Mouse (Mus musculus): ENCODE measurements around the gene Gast. TPM values are rescaled to one million over a fixed set of nuclear protein-coding genes. Genes with fewer than 3 reads are reported as not detected.
A peak's percentile ranks its signal among the peaks of the same experiment; 100 is the strongest.

Gast gene
- total RNA-seq (2014; rRNA removed) = not detected in 2 replicates
- 1.1 and 2.2 TPM in 2 replicates for polyA plus RNA-seq (2015; fragmentation: Nextera tagmentation; extraction: Ambion mirVana)

- no peak for ATAC-seq (ENCODE audit: low FRiP score)
- 75% methylated on average over 6 of the region's 6 CpGs for WGBS
- H3K4me1 ChIP-seq (ENCODE audit: insufficient read depth, low read length) = peaks cover 22% of the 10 kb centered on the region; the same call in 1 of the 2 replicates
- no peak for DNase-seq (ENCODE audit: low spot score)
- TF ChIP-seq CTCF (IDR thresholded peaks at IDR 0.05) = no peak
- no peaks in the 10 kb centered on the region for H3K9me3 ChIP-seq (ENCODE audit: low read length)
- no peak within 1 kb of the TSS for H3K9ac ChIP-seq (replicated peaks; ENCODE audit: low read length, poor library complexity, severe bottlenecking)
- H3K36me3 ChIP-seq (ENCODE audit: insufficient read depth, low read length) = no peaks in the 10 kb centered on the region
- peak within 1 kb of the TSS; percentile 32; the same call in 1 of the 2 replicates for H3K4me2 ChIP-seq (ENCODE audit: low read depth, low read length, poor library complexity, severe bottlenecking)
- no peak within 1 kb of the TSS for H3K4me3 ChIP-seq (ENCODE audit: low read depth, low read length)
- H3K27ac ChIP-seq (ENCODE audit: low read depth, low read length) = peak within 1 kb of the TSS; percentile 82
- H3K27me3 ChIP-seq (ENCODE audit: insufficient read depth, low read length) = no peaks in the 10 kb centered on the region
These were observed at the start of gene Gast for GRCm38 (mm10) chr11:100333944-100334457. TSS of gene Gast (plus strand) at chr11:100334407.

DNA sequence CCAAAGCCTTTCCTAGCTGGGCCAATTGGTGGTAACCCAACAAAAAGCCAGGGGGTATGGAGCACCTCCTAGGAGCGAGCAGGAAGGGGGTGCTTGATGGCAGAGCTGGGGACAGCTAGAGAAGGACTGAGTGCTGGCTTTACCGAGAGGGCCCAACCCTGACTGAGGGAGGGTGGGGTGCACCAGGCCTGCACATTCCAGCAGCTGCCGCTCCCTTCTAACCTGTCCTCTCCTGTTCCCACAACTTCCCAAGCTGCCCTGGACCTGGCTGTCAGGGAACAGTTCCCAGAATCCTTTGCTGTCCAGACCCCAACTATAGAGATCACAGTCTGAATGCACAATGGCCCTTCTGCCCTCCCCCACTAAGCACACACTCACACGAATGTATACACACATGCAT is 49.2 kb upstream of the Gast start:
- Histone ChIP-seq H3K4me1 (ENCODE audit: insufficient read depth, low read length) (no peaks in the 10 kb centered on the region), H3K9me3 (ENCODE audit: low read length) (no peaks in the 10 kb centered on the region), H3K27me3 (ENCODE audit: insufficient read depth, low read length) (no peaks in the 10 kb centered on the region), H3K27ac (ENCODE audit: low read depth, low read length) (no peak overlapping the region), H3K36me3 (ENCODE audit: insufficient read depth, low read length) (no peaks in the 10 kb centered on the region), H3K4me2 (ENCODE audit: low read depth, low read length, poor library complexity, severe bottlenecking) (no peak overlapping the region), H3K4me3 (ENCODE audit: low read depth, low read length) (no peak overlapping the region), H3K9ac (replicated peaks; ENCODE audit: low read length, poor library complexity, severe bottlenecking) (no peak overlapping the region)
- DNase-seq (ENCODE audit: low spot score) (no peak), ATAC-seq (ENCODE audit: low FRiP score) (no peak)
- WGBS = 93% methylated on average over 4 of the region's 4 CpGs
- no peak for TF ChIP-seq CTCF (IDR thresholded peaks at IDR 0.05)

DNA sequence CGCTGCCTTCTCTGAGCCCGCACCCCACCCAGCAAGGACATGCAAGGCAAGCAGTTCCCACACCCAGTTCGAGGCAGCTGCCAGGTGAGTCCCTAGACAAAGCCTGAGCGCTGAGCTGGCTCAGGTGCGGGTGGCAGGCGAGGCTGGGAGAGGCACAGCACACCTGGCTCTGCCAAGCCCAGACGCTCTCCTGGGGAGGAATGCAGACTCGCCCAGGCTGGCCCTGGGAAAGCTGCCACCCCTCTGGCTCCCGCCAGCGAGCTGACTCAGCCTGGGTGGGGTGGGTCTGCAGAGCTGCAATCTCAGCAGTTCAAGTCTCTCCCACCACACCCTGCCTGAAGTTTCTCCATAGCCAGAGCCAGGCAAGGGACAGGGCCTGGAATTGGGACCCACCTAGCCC is 47.2 kb upstream of the Gast start:
- H3K27ac ChIP-seq (ENCODE audit: low read depth, low read length) = no peak overlapping the region
- H3K9ac ChIP-seq (replicated peaks; ENCODE audit: low read length, poor library complexity, severe bottlenecking) = no peak overlapping the region
- WGBS = 48% methylated on average over 10 of the region's 10 CpGs
- no peak overlapping the region for H3K4me3 ChIP-seq (ENCODE audit: low read depth, low read length)
- no peak overlapping the region for H3K4me2 ChIP-seq (ENCODE audit: low read depth, low read length, poor library complexity, severe bottlenecking)
- no peaks in the 10 kb centered on the region for H3K9me3 ChIP-seq (ENCODE audit: low read length)
- TF ChIP-seq CTCF (IDR thresholded peaks at IDR 0.05) = no peak
- no peaks in the 10 kb centered on the region for H3K27me3 ChIP-seq (ENCODE audit: insufficient read depth, low read length)
- DNase-seq (ENCODE audit: low spot score) (no peak), ATAC-seq (ENCODE audit: low FRiP score) (no peak)
- H3K4me1 ChIP-seq (ENCODE audit: insufficient read depth, low read length) = no peaks in the 10 kb centered on the region
- no peaks in the 10 kb centered on the region for H3K36me3 ChIP-seq (ENCODE audit: insufficient read depth, low read length)

GRCm38 (mm10) chr11:100288942-100289341 is 45.3 kb upstream of the Gast start:
- H3K27me3 ChIP-seq (ENCODE audit: insufficient read depth, low read length) = no peaks in the 10 kb centered on the region
- TF ChIP-seq CTCF (IDR thresholded peaks at IDR 0.05) = no peak
- H3K9me3 ChIP-seq (ENCODE audit: low read length) = no peaks in the 10 kb centered on the region
- DNase-seq (ENCODE audit: low spot score) (no peak), ATAC-seq (ENCODE audit: low FRiP score) (no peak)
- no peaks in the 10 kb centered on the region for H3K4me1 ChIP-seq (ENCODE audit: insufficient read depth, low read length)
- H3K36me3 ChIP-seq (ENCODE audit: insufficient read depth, low read length) = no peaks in the 10 kb centered on the region
- no peak overlapping the region for H3K4me2 ChIP-seq (ENCODE audit: low read depth, low read length, poor library complexity, severe bottlenecking)
- H3K9ac ChIP-seq (replicated peaks; ENCODE audit: low read length, poor library complexity, severe bottlenecking) = no peak overlapping the region
- H3K27ac ChIP-seq (ENCODE audit: low read depth, low read length) = no peak overlapping the region
- no peak overlapping the region for H3K4me3 ChIP-seq (ENCODE audit: low read depth, low read length)
- WGBS = 82% methylated on average over 6 of the region's 6 CpGs

DNA sequence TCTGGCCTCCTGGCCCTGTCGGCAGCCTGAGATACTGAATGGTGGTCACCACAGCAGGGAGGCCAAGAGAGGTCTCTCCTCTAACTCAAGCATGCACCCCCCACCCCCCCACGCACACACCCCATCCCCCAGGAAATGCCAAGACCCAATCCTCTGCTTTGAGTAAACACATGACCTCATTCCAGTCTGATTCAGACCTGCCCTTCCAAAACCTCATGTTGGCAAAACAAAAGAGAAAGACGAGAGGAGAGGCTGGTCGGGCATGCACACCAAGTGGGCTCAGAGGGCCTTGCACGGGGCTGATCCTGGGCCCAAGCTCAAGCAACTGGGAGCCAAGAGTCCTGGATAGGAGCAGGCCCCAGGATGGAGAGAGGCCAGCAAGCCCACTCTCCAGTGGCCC is 44.0 kb upstream of the Gast start:
- Histone ChIP-seq H3K4me3 (ENCODE audit: low read depth, low read length) (no peak overlapping the region), H3K9ac (replicated peaks; ENCODE audit: low read length, poor library complexity, severe bottlenecking) (no peak overlapping the region), H3K4me1 (ENCODE audit: insufficient read depth, low read length) (no peaks in the 10 kb centered on the region), H3K36me3 (ENCODE audit: insufficient read depth, low read length) (no peaks in the 10 kb centered on the region), H3K9me3 (ENCODE audit: low read length) (no peaks in the 10 kb centered on the region), H3K27ac (ENCODE audit: low read depth, low read length) (no peak overlapping the region), H3K27me3 (ENCODE audit: insufficient read depth, low read length) (no peaks in the 10 kb centered on the region), H3K4me2 (ENCODE audit: low read depth, low read length, poor library complexity, severe bottlenecking) (no peak overlapping the region)
- no peak for DNase-seq (ENCODE audit: low spot score)
- no peak for TF ChIP-seq CTCF (IDR thresholded peaks at IDR 0.05)
- 46% methylated on average over 5 of the region's 5 CpGs for whole genome bisulfite sequencing
- ATAC-seq (ENCODE audit: low FRiP score) = no peak

GRCm38 (mm10) chr11:100292884-100293283 is 41.3 kb upstream of the Gast start:
- ATAC-seq (ENCODE audit: low FRiP score) (no peak), DNase-seq (ENCODE audit: low spot score) (no peak)
- Histone ChIP-seq H3K4me3 (ENCODE audit: low read depth, low read length) (no peak overlapping the region), H3K36me3 (ENCODE audit: insufficient read depth, low read length) (no peaks in the 10 kb centered on the region), H3K4me1 (ENCODE audit: insufficient read depth, low read length) (no peaks in the 10 kb centered on the region), H3K4me2 (ENCODE audit: low read depth, low read length, poor library complexity, severe bottlenecking) (no peak overlapping the region), H3K9me3 (ENCODE audit: low read length) (no peaks in the 10 kb centered on the region), H3K27ac (ENCODE audit: low read depth, low read length) (no peak overlapping the region), H3K27me3 (ENCODE audit: insufficient read depth, low read length) (no peaks in the 10 kb centered on the region), H3K9ac (replicated peaks; ENCODE audit: low read length, poor library complexity, severe bottlenecking) (no peak overlapping the region)
- 53% methylated on average over 6 of the region's 6 CpGs for WGBS
- TF ChIP-seq CTCF (IDR thresholded peaks at IDR 0.05) = no peak
